Mouse (Mus musculus): Measurements from ENCODE around the gene Adgrd1. TPM values are rescaled to one million over a fixed set of nuclear protein-coding genes. Genes with fewer than 3 reads are reported as not detected.

Gene Adgrd1
- total RNA-seq, 2 experiments from 2014 or later: 2.9 to 3.9 TPM

GRCm38 (mm10) chr5:129065946-129066345 lies 30.6 kb upstream of the Adgrd1 start:
- intact Hi-C loops (cut with DNase I): loop anchor here (2.0 to 10.0 kb wide), 2 partner anchors 55 to 389 kb away; no protein-coding TSS in a partner anchor
- H3K4me3 ChIP-seq: no peak overlapping the region
- no peak for TF ChIP-seq CTCF (IDR thresholded peaks at IDR 0.05)
- H3K27ac ChIP-seq: peak overlapping the region; percentile 41; the same call in 1 of the 2 replicates
- no peak for DNase-seq (ENCODE audit: extremely low spot score in 1 of 2, low spot score in 2 of 2)

- intact Hi-C loops (cut with DNase I): loop anchor here (2.0 to 10.0 kb wide), 2 partner anchors 54 to 388 kb away; no protein-coding TSS in a partner anchor
- DNase-seq (ENCODE audit: extremely low spot score in 1 of 2, low spot score in 2 of 2): no peak
- TF ChIP-seq CTCF (IDR thresholded peaks at IDR 0.05): no peak
- H3K4me3 ChIP-seq: no peak overlapping the region
- peak overlapping the region; percentile 41 for H3K27ac ChIP-seq
Observed at GRCm38 (mm10) chr5:129066541-129067230, 29.9 kb upstream of the Adgrd1 start.

DNA sequence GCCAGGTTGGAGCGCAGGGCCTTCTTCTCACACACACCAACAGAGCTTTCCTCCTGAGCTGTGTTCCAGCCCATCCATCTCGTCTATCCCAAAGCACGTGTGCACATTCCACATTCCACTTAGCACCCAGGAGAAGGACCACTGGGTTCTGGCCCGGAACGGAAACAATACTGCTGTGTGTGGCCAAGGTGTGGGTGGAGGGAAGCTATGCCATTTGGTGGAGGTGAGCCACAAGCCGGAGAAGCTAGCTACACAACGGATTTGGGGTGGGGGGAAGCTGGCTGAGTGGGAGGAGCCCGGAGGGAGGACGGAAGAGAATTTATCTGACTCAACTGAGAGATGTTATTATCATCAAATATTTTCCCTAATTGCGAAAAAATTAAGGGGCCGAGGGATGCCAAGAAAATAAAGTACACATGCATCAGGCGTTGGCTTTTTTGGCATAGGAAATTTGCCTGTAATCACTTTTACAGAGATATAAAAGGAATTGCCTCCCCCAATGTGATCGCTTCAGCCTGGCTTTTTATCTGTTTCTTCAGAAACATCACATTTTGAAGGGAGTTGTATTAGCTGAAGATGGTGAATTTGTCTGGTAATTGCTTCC lies 29.2 kb upstream of the Adgrd1 start:
- TF ChIP-seq CTCF (IDR thresholded peaks at IDR 0.05): no peak
- H3K4me3 ChIP-seq: no peak overlapping the region
- no peak for DNase-seq (ENCODE audit: extremely low spot score in 1 of 2, low spot score in 2 of 2)
- intact Hi-C loops (cut with DNase I): loop anchor here (2.0 to 10.0 kb wide), 2 partner anchors 53 to 387 kb away; no protein-coding TSS in a partner anchor
- peak overlapping the region; percentile 21 for H3K27ac ChIP-seq

GRCm38 (mm10) chr5:129071761-129072280 lies 24.7 kb upstream of the Adgrd1 start:
- intact Hi-C loops (cut with DNase I): no loop called here
- DNase-seq (ENCODE audit: extremely low spot score in 1 of 2, low spot score in 2 of 2): no peak
- H3K27ac ChIP-seq: peak overlapping the region; percentile 64
- H3K4me3 ChIP-seq: no peak overlapping the region
- no peak for TF ChIP-seq CTCF (IDR thresholded peaks at IDR 0.05)

DNA sequence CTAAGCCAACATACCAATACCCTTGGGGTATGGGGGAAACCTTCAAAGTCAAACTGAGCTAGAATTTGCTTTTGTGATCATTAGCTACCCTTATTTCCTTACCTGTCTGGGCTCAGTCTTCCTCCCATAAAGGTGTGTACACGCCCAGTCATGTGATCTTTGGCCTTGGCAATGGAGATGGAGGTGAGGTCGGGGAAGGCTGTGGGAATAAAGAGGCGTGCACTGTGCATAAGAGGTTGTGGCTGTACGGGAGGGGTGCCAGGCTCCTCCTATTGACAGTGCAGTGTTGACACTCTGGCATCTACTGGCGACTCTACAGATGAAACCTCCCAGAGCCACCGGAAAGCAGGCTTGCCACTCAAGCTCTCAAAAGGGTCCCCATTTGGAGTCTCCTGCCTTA lies 23.1 kb upstream of the Adgrd1 start:
- Histone ChIP-seq H3K27ac (no peak overlapping the region), H3K4me3 (no peak overlapping the region)
- intact Hi-C loops (cut with DNase I): no loop called here
- no peak for TF ChIP-seq CTCF (IDR thresholded peaks at IDR 0.05)
- DNase-seq (ENCODE audit: extremely low spot score in 1 of 2, low spot score in 2 of 2): no peak

DNA sequence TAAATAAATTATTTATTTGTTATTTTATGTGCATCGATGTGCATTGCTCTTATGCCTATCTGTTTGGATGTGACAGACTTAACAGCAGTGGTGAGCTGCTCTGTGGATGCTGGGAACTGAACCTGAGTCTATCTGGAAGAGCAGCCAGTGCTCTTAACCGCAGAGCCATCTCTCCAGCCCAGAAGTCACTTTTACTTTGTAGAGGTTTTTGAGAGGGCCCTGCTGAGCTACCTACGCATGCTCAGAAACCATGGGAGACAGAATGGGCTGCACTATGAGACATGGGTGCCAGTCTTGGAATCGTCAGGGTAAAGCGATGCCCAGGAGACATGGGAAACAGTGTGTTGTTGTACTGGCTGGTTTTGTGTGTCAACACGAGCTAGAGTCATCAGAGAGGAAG lies 20.5 kb upstream of the Adgrd1 start:
- TF ChIP-seq CTCF (IDR thresholded peaks at IDR 0.05): no peak
- DNase-seq (ENCODE audit: extremely low spot score in 1 of 2, low spot score in 2 of 2): no peak
- no peak overlapping the region for H3K4me3 ChIP-seq
- intact Hi-C loops (cut with DNase I): no loop called here
- no peak overlapping the region for H3K27ac ChIP-seq

- intact Hi-C loops (cut with DNase I): no loop called here
- no peak for TF ChIP-seq CTCF (IDR thresholded peaks at IDR 0.05)
- H3K27ac ChIP-seq: no peak overlapping the region
- H3K4me3 ChIP-seq: no peak overlapping the region
- DNase-seq (ENCODE audit: extremely low spot score in 1 of 2, low spot score in 2 of 2): no peak
Observed at GRCm38 (mm10) chr5:129077240-129077639, 19.3 kb upstream of the Adgrd1 start.

DNA sequence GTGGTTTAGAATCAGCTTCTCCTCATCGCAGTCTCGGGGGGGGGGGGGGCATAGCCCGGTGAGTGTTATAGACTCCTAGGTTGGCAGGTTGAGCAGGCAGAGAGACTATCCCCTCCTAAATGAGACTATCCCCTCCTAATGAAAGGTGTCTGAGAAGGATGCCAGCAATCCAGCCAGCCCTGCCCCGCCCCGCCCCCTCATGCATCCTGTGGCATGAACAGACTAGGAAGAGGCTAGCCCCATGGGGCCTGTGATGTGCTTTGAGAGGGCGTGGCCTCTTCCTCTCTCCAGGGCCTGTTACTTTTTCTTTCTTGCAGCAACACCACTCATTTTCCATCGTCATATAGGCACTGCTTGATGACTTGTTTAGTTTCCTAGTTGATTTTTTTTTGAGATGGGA lies 15.0 kb upstream of the Adgrd1 start:
- H3K27ac ChIP-seq: no peak overlapping the region
- intact Hi-C loops (cut with DNase I): no loop called here
- no peak overlapping the region for H3K4me3 ChIP-seq
- no peak for DNase-seq (ENCODE audit: extremely low spot score in 1 of 2, low spot score in 2 of 2)
- no peak for TF ChIP-seq CTCF (IDR thresholded peaks at IDR 0.05)

GRCm38 (mm10) chr5:129085153-129085552 lies 11.4 kb upstream of the Adgrd1 start:
- TF ChIP-seq CTCF (IDR thresholded peaks at IDR 0.05): no peak
- H3K4me3 ChIP-seq: no peak overlapping the region
- intact Hi-C loops (cut with DNase I): no loop called here
- no peak overlapping the region for H3K27ac ChIP-seq
- no peak for DNase-seq (ENCODE audit: extremely low spot score in 1 of 2, low spot score in 2 of 2)

- no peak overlapping the region for H3K27ac ChIP-seq
- H3K4me3 ChIP-seq: no peak overlapping the region
- no peak for TF ChIP-seq CTCF (IDR thresholded peaks at IDR 0.05)
- intact Hi-C loops (cut with DNase I): no loop called here
- no peak for DNase-seq (ENCODE audit: extremely low spot score in 1 of 2, low spot score in 2 of 2)
Observed at GRCm38 (mm10) chr5:129092345-129093065, 4.0 kb upstream of the Adgrd1 start.

- no peak for DNase-seq (ENCODE audit: extremely low spot score in 1 of 2, low spot score in 2 of 2)
- Histone ChIP-seq H3K4me3 (no peak overlapping the region), H3K27ac (no peak overlapping the region)
- TF ChIP-seq CTCF (IDR thresholded peaks at IDR 0.05): no peak
- intact Hi-C loops (cut with DNase I): no loop called here
Observed at GRCm38 (mm10) chr5:129093158-129093557, 3.4 kb upstream of the Adgrd1 start.

- intact Hi-C loops (cut with DNase I): no loop called here
- no peak for DNase-seq (ENCODE audit: extremely low spot score in 1 of 2, low spot score in 2 of 2)
- no peak for TF ChIP-seq CTCF (IDR thresholded peaks at IDR 0.05)
Observed at GRCm38 (mm10) chr5:129094236-129094635, 2.3 kb upstream of the Adgrd1 start.

More at GRCm38 (mm10) chr5:129094236-129094635, 2.3 kb upstream of the Adgrd1 start:
- Histone ChIP-seq H3K4me3 (no peak overlapping the region), H3K27ac (no peak overlapping the region)
